Mouse (Mus musculus) duodenum, adult 2 months (tissue): ENCODE results near the gene Slc22a3. TPM values are rescaled to one million over a fixed set of nuclear protein-coding genes. Genes with fewer than 3 reads are reported as not detected.

Source experiments
- polyA plus RNA-seq: library from polyadenylated mRNA; depleted of rRNA; stranded (reverse); fragments of >200 nt; gene quantifications from 2 replicates; pipeline ENCODE4 v1.2.3, GENCODE M21; 2012; ENCODE audit warnings: low replicate concordance; rRNA removed

Slc22a3 gene
- polyA plus RNA-seq, result 0.14 and 0.71 TPM in 2 replicates

DNA sequence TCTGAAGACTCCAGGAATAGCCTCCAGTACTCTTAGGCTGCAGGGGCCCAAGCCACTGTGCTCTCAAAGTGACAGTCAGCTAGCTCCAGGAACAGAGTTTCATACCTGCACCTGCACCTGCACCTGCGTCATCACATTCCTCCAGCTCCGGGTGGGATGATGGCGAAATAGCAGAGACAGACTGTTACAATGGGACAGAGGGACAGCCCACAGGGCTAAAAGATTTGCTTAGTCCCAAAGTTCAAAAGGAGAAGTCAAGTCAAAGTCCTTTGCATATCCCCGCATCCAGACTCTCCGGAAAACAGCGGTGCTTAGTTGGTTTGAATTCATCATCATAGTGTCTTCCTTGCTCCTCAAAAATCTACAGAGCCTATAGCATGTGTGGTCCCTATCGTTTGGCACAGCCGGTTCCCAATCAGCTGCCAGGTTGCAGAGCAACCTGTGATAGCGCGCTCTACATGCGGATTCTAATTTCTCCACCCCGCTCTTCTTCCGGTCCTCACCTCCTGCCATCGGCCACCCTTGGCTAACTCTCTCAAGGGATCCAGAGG, at the start of gene Slc22a3:
Slc22a3 (minus strand) TSS at position 51 of the 551 bp plus-strand sequence.

DNA sequence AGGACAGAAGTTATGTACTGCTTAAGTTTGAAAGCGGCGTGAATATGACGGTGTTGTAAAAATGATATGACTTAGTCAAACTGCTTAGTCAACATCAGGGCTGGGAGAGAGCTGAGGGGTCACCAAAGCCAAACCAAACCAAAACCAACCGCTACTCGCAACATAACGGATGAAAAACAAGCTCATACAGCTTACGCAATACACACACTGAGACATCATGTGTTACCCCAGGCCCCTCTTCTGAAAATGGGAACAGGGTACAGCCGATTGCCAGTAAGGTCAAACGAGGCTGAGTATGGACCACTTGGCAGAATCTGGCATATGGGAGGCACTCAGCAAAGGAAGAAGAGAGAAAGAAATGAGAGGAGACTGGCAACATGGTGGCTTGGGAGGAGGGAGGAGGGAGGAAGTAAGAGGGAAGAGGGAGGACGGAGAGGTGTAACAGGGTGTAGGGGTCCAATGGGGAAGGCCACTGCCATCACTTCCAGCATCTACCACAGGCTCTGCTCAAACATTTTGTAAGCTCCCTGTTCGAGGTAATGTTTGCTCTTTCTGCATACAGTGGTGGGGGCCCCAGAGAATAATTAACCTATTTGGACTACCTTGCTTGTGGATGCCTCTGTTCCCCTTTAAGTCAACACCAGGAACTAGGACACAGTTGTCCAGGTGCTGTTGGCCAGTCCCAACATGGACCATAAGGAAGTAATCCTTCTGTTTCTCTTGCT, 129.4 kb downstream of the Slc22a3 start, which contains the start of gene Plg:
Plg (plus strand) TSS at position 628 of the 725 bp plus-strand sequence.

Other genes with a start within 250 kb of the Slc22a3 start
- 24.7 and 26.9 TPM in 2 replicates for gene Map3k4, start 188.9 kb downstream of the Slc22a3 start, polyA plus RNA-seq
- 0.09 TPM in 1 of 2 replicates, not detected in the other for gene Plg, start 129.1 kb downstream of the Slc22a3 start, polyA plus RNA-seq
- 0.05 TPM in 1 of 2 replicates, not detected in the other for gene Slc22a2, start 76.4 kb upstream of the Slc22a3 start, polyA plus RNA-seq
- gene Slc22a1, start 168.1 kb upstream of the Slc22a3 start, polyA plus RNA-seq, result 55.1 and 113 TPM in 2 replicates